Mouse (Mus musculus) limb, embryonic 11.5 days (tissue): ENCODE data around the gene 1190005I06Rik. TPM values are rescaled to one million over a fixed set of nuclear protein-coding genes. Genes with fewer than 3 reads are reported as not detected.

ENCODE experiments used
- ATAC-seq: fragments of 200-750 bp; cut with Nextera tagmentation; 2 replicates; pipeline ENCODE4 v1.8.0; 2017; ENCODE audit warnings: low read depth; ENCODE audit not compliant: insufficient number of reproducible peaks, low FRiP score, low TSS enrichment
- DNase-seq: peaks from one replicate; pipeline ENCODE4 v3.0.0-alpha.2; 2015; ENCODE audit warnings: low spot score
- H3K27ac ChIP-seq: fragments of 300-500 bp; sonication (generic); replicated peaks from 2 replicates; pipeline ENCODE4 v1.5.1; 2014; ENCODE audit warnings: low read depth, mild to moderate bottlenecking, low read length
- H3K27me3 ChIP-seq: fragments of 300-500 bp; sonication (generic); 2 replicates; pipeline ENCODE4 v1.6.1; 2014; ENCODE audit warnings: mild to moderate bottlenecking, low read length, mixed read lengths; ENCODE audit not compliant: control insufficient read depth, insufficient read depth
- H3K36me3 ChIP-seq: fragments of 300-500 bp; sonication (generic); 2 replicates; pipeline ENCODE4 v1.6.1; 2014; ENCODE audit warnings: mild to moderate bottlenecking, low read length, moderate library complexity, mixed read lengths; ENCODE audit not compliant: control insufficient read depth, insufficient read depth
- H3K4me1 ChIP-seq: fragments of 300-500 bp; sonication (generic); 2 replicates; pipeline ENCODE4 v1.6.1; 2014; ENCODE audit warnings: low read length, mixed read lengths; ENCODE audit not compliant: control insufficient read depth, insufficient read depth
- H3K4me2 ChIP-seq: fragments of 300-500 bp; sonication (generic); 2 replicates; pipeline ENCODE4 v1.6.1; 2014; ENCODE audit warnings: low read depth, mild to moderate bottlenecking, moderate library complexity; ENCODE audit not compliant: severe bottlenecking
- H3K4me3 ChIP-seq: fragments of 300-500 bp; sonication (generic); 2 replicates; pipeline ENCODE4 v1.5.1; 2014; ENCODE audit warnings: low read depth, low read length
- H3K9ac ChIP-seq: fragments of 300-500 bp; sonication (generic); 2 replicates; pipeline ENCODE4 v1.6.1; 2014; ENCODE audit warnings: mild to moderate bottlenecking, low read length
- H3K9me3 ChIP-seq: fragments of 300-500 bp; sonication (generic); 2 replicates; pipeline ENCODE4 v1.6.1; 2016; ENCODE audit warnings: low read length; ENCODE audit not compliant: control insufficient read depth
- WGBS: fragments of 180-500 bp; shearing (Covaris S2); extraction: QIAGEN DNeasy Blood & Tissue Kit; methylation state at CpG from one replicate; pipeline ENCODE4 v1.1.7; 2014; 5-methylcytosine and 5-hydroxymethylcytosine counted together
- polyA plus RNA-seq: library from polyadenylated mRNA; unstranded; fragments of >200 nt; fragmentation: Nextera tagmentation; extraction: Ambion mirVana; gene quantifications from 2 replicates; pipeline ENCODE4 v1.2.1, GENCODE M21; 2014

1190005I06Rik gene
- polyA plus RNA-seq, 1 experiment from 2014 or later = 6.2 TPM

DNA sequence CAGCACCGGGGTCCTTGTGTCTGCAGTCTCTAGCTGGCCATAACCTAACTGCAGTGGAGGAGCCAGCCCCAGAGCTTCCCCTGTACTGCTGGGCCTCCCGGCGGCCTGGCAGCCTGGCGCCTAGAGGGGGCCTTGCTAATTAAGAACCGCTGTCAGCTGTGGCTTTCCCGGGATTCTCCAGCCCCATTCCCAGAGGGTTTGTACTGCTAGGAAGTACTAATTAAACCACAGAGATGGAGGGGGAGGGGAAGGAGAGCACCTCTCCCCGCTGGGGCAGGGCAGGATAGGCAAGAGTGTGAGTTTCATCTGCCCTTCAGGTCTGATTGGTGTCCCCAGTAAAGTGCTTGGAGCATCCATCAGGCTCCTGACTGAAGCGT, 84.1 kb downstream of the 1190005I06Rik start:
- peaks cover 65% of the 10 kb centered on the region for H3K4me1 ChIP-seq
- peaks cover 19% of the 10 kb centered on the region for H3K36me3 ChIP-seq
- H3K4me2 ChIP-seq = no peak overlapping the region
- 2% methylated on average over 8 of the region's 8 CpGs for WGBS
- H3K27me3 ChIP-seq = no peaks in the 10 kb centered on the region
- DNase-seq (peak; percentile 74), ATAC-seq (no peak)
- peak overlapping the region; percentile 53 for H3K27ac ChIP-seq
- no peak overlapping the region for H3K4me3 ChIP-seq
- no peaks in the 10 kb centered on the region for H3K9me3 ChIP-seq
- H3K9ac ChIP-seq = no peak overlapping the region

- Histone ChIP-seq H3K4me3 (no peak overlapping the region), H3K36me3 (peaks cover 16% of the 10 kb centered on the region), H3K9ac (no peak overlapping the region), H3K27me3 (no peaks in the 10 kb centered on the region), H3K4me1 (peaks cover 69% of the 10 kb centered on the region), H3K9me3 (no peaks in the 10 kb centered on the region), H3K27ac (peak overlapping the region; percentile 53), H3K4me2 (no peak overlapping the region)
- ATAC-seq = no peak
- no peak for DNase-seq
- WGBS = 57% methylated on average over 18 of the region's 18 CpGs
These were observed 84.6 kb downstream of the 1190005I06Rik start for GRCm38 (mm10) chr8:120562680-120563347.

DNA sequence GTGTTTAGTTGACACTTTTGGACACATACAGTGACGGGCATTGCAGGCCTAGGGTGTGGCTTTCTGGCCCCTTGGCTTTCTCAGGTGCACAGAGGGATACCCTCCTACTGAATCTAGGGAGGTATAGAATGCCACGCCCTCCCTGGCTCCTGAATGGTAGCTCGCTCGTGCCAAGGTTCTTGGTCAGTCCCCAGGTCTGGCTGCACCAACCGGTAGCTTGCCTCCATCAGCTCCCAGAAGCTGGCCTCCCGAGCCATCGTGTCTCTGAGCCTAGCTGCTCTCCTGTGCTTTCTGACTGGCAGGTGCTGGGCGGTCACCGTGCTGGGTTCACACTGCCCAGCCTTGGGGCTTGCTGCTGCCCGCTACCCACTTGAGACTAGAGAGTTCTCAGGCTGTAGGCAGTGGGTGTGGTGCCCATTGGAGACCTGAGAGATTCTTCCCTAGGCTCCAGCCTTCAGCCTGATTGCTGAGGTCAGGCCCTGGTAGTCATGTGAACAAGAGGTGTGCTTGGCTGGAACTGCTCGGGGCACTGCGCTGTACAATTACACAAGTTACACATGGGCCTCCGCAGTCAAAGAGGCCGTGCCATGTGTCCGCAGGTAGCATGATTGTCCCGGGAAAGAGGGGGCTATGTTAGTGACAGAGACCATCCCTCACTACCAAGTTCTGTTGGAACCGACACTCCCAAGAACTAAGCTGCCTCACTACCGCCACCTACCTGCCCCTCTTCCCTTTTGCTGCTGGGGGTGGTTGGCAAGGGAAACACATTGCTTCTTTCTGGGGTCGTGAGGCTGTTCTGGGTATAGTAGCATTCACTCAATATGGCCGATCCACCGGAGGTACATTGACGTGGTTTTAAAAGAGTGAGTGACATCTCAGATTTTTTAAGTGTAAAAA, 85.6 kb downstream of the 1190005I06Rik start:
- no peaks in the 10 kb centered on the region for H3K27me3 ChIP-seq
- H3K9ac ChIP-seq = no peak overlapping the region
- peaks cover 80% of the 10 kb centered on the region for H3K4me1 ChIP-seq
- H3K4me3 ChIP-seq = no peak overlapping the region
- H3K9me3 ChIP-seq = no peaks in the 10 kb centered on the region
- DNase-seq = peak; percentile 56
- H3K4me2 ChIP-seq = no peak overlapping the region
- no peak for ATAC-seq
- no peak overlapping the region for H3K27ac ChIP-seq
- 82% methylated on average over 22 of the region's 22 CpGs for WGBS
- peaks cover 8% of the 10 kb centered on the region for H3K36me3 ChIP-seq

GRCm38 (mm10) chr8:120560535-120560934, 86.9 kb downstream of the 1190005I06Rik start:
- 46% methylated on average over 5 of the region's 5 CpGs for WGBS
- DNase-seq = no peak
- Histone ChIP-seq H3K27ac (no peak overlapping the region), H3K27me3 (no peaks in the 10 kb centered on the region), H3K9ac (no peak overlapping the region), H3K4me1 (peaks cover 84% of the 10 kb centered on the region), H3K36me3 (no peaks in the 10 kb centered on the region), H3K4me2 (no peak overlapping the region), H3K9me3 (no peaks in the 10 kb centered on the region), H3K4me3 (no peak overlapping the region)
- ATAC-seq = no peak

DNA sequence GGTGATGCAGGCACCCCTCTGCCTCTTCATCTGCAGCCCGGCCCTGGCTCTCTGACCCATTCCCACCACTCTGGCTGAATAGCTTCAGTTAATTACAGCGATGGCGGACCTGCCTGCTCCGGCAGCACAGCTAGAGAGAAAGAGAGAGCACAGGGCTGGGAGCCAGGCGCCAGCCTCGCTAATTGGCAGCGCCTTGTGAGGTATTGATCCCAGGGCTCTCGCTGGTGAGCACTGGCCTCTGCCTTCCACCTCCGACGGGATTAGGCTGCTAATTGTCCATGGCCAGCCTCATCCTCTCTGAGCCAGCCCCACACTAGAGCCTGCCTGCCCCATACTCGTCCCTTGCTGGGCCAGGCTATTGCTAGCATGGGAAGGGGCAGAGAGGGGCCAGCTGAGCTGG, 87.8 kb downstream of the 1190005I06Rik start:
- 12% methylated on average over 11 of the region's 11 CpGs for WGBS
- Histone ChIP-seq H3K4me2 (no peak overlapping the region), H3K36me3 (peaks cover 3% of the 10 kb centered on the region; the same call in 1 of the 2 replicates), H3K9ac (0 out of 2 replicates have a peak overlapping the region, but pooled peaks have one; percentile 1), H3K4me1 (peaks cover 76% of the 10 kb centered on the region), H3K4me3 (no peak overlapping the region), H3K27me3 (no peaks in the 10 kb centered on the region), H3K27ac (no peak overlapping the region), H3K9me3 (no peaks in the 10 kb centered on the region)
- DNase-seq (peak; percentile 51), ATAC-seq (no peak)

Other genes with a start within 250 kb of the 1190005I06Rik start
- gene Gins2, start 58.3 kb downstream of the 1190005I06Rik start, polyA plus RNA-seq = 130 and 132 TPM in 2 replicates
- gene Gm27021, start 20.4 kb upstream of the 1190005I06Rik start, polyA plus RNA-seq = 1.7 and 2.1 TPM in 2 replicates
- gene Cox4i1, start 20.6 kb upstream of the 1190005I06Rik start, polyA plus RNA-seq = 876 and 921 TPM in 2 replicates
- 369 TPM in 2 replicates for gene Emc8, start 20.9 kb upstream of the 1190005I06Rik start, polyA plus RNA-seq
- gene Irf8, start 88.7 kb upstream of the 1190005I06Rik start, polyA plus RNA-seq = 2.1 and 2.4 TPM in 2 replicates